Mouse (Mus musculus) C2C12 (cell line): ENCODE results near the gene Pomgnt2. TPM values are rescaled to one million over a fixed set of nuclear protein-coding genes. Genes with fewer than 3 reads are reported as not detected.
A peak's percentile ranks its signal among the peaks of the same experiment; 100 is the strongest.

Experiments used
- H3K27me3 ChIP-seq: one replicate; pipeline ENCODE4 v1.6.1; 2011; ENCODE audit not compliant: control insufficient read depth, insufficient read depth, insufficient read length
- H3K36me3 ChIP-seq: one replicate; pipeline ENCODE4 v1.6.1; 2011; ENCODE audit not compliant: control insufficient read depth, insufficient read depth
- H3K4me3 ChIP-seq: one replicate; pipeline ENCODE4 v1.5.1; 2011; ENCODE audit warnings: mild to moderate bottlenecking, control low read depth; ENCODE audit not compliant: poor library complexity, insufficient read depth, severe bottlenecking
- H3K79me2 ChIP-seq: one replicate; pipeline ENCODE4 v1.6.1; 2011; ENCODE audit not compliant: control insufficient read depth, insufficient read depth
- H3K79me3 ChIP-seq: one replicate; pipeline ENCODE4 v1.6.1; 2011; ENCODE audit warnings: low read depth, control low read depth
- H3ac ChIP-seq: one replicate; pipeline ENCODE3; 2011; ENCODE audit warnings: low read depth; ENCODE audit not compliant: control insufficient read depth, insufficient read length
- CEBPB ChIP-seq: IDR thresholded peaks from one replicate; pipeline ENCODE4 v1.6.1; 2011; ENCODE audit warnings: low read depth, mild to moderate bottlenecking, control low read depth, moderate library complexity
- CTCF ChIP-seq: IDR thresholded peaks from one replicate; pipeline ENCODE4 v1.5.1; 2011; ENCODE audit not compliant: control insufficient read depth, insufficient read depth, insufficient read length
- FOSL1 ChIP-seq: IDR thresholded peaks from one replicate; pipeline ENCODE4 v1.8.0; 2011; ENCODE audit warnings: mild to moderate bottlenecking, low read length; ENCODE audit not compliant: poor library complexity, insufficient read depth, severe bottlenecking
- MAX ChIP-seq: IDR thresholded peaks from one replicate; pipeline ENCODE4 v1.6.1; 2011; ENCODE audit warnings: mild to moderate bottlenecking, control low read depth
- MYOD1 ChIP-seq: IDR thresholded peaks from one replicate; pipeline ENCODE4 v1.6.1; 2011; ENCODE audit warnings: low read depth; ENCODE audit not compliant: control insufficient read depth, insufficient read length
- MYOG ChIP-seq: IDR thresholded peaks from one replicate; pipeline ENCODE4 v1.6.1; 2011; ENCODE audit not compliant: control insufficient read depth, insufficient read length; ENCODE audit errors: extremely low read depth
- USF1 ChIP-seq: IDR thresholded peaks from one replicate; pipeline ENCODE4 v1.6.1; 2011; ENCODE audit warnings: low read depth, mild to moderate bottlenecking, control low read depth, moderate library complexity
- long read RNA-seq, 2 experiments: library from polyadenylated mRNA; unstranded; transcript quantifications; one replicate each; pipeline ENCODE4 v2.0.0; 2019 to 2020
- polyA plus RNA-seq: library from polyadenylated mRNA; unstranded; fragments of >200 nt; fragmentation: generic; extraction: Trizol; gene quantifications from one replicate; pipeline ENCODE4 v1.2.1, GENCODE M21; 2012; ENCODE audit warnings: missing spikeins

Pomgnt2 gene
- 2.4 TPM for polyA plus RNA-seq
- long read RNA-seq, experiment 1, partial matches to known transcripts, result 0 of 1 reads
- long read RNA-seq, experiment 1, other reads (novel, unspliced or antisense), result 1 of 1 reads
- long read RNA-seq, experiment 2, transcript Pomgnt2-201 (2 exons, 2,365 nt), result major isoform, 11 of 15 reads
- long read RNA-seq, experiment 2, partial matches to known transcripts, result 0 of 15 reads
- long read RNA-seq, experiment 2, other reads (novel, unspliced or antisense), result 4 of 15 reads

DNA sequence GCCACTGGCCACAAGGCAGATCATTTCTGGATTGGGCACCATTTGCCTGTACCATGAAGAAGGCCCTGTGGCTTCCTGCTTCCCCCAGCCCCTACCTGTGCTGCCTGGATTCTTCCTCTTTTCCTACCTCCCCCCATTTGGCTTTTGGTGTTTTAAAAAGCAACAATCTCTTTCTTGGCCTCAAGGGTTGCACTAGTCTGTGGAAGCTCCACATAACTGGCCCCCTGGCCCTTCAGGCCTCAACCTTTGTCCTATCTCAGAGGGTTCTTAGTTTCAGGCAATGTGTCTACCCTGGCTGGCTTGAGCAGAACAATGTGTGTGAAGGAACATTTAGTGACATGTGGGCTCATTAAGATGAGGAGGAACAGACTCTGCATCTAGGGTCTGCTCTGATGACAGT lies at the start of gene Pomgnt2:
Gene Pomgnt2 (minus strand): TSS at position 101 of the 400 bp plus-strand sequence.
- H3K4me3 ChIP-seq, result peak within 1 kb of the TSS; percentile 29
- no peak within 1 kb of the TSS for H3ac ChIP-seq

DNA sequence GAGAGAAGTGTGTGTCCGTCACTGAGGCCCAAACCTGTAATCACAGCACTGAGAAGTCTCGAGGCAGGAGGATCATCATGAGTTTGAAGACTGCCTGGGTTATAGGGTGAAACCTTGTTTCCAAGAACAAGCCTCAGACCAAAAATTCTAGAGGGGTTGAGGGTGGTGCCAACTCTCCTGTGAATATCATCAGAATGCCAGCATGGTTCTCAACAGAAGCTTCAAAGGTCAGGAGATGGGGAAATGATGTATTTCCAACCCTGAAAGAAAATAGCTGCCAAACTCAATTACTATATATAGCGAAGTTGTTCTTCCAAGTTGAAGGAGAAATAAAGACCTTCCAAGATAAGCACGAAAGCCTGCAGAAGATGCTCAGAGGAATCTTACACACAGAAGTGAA lies 42.9 kb upstream of the Pomgnt2 start:
- Histone ChIP-seq H3K4me3 (no peak overlapping the region), H3K36me3 (no peaks in the 10 kb centered on the region), H3K79me3 (no peaks in the 10 kb centered on the region), H3ac (no peak overlapping the region), H3K79me2 (no peaks in the 10 kb centered on the region), H3K27me3 (peaks cover 15% of the 10 kb centered on the region)
- no peak for TF ChIP-seq USF1
- no peak for TF ChIP-seq FOSL1
- no peak for TF ChIP-seq CEBPB
- TF ChIP-seq CTCF, result no peak
- TF ChIP-seq MYOG, result no peak
- no peak for TF ChIP-seq MYOD1
- TF ChIP-seq MAX, result no peak

More for the DNA sequence above, at the start of gene Pomgnt2:
- no peaks in the 10 kb centered on the region for H3K79me3 ChIP-seq
- no peak for TF ChIP-seq MYOG
- no peak for TF ChIP-seq CTCF
- no peak for TF ChIP-seq FOSL1
- no peak for TF ChIP-seq MYOD1
- TF ChIP-seq USF1, result no peak
- TF ChIP-seq MAX, result no peak
- TF ChIP-seq CEBPB, result no peak
- no peaks in the 10 kb centered on the region for H3K79me2 ChIP-seq
- peaks cover 46% of the 10 kb centered on the region for H3K27me3 ChIP-seq
- no peaks in the 10 kb centered on the region for H3K36me3 ChIP-seq

DNA sequence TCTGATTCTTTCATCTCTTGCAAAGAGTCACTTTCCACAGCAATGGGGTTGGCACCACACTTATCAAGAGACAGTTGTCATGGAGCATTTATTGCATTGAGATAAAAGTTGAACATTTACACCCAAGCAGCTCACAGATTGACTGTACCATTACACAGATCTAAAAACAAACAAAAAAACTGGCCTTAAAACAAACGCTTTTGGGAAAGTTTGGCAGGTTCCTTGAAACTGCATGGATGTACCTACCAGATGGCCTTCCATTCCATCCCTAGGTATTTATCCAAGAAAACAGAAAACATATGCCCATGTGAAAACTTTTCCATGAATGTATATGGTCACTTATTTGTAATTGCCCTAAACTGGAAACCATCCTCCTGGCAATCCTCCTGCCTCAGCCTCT lies 41.7 kb upstream of the Pomgnt2 start:
- H3ac ChIP-seq, result no peak overlapping the region
- no peaks in the 10 kb centered on the region for H3K79me2 ChIP-seq
- H3K36me3 ChIP-seq, result no peaks in the 10 kb centered on the region
- H3K27me3 ChIP-seq, result peaks cover 18% of the 10 kb centered on the region
- no peak for TF ChIP-seq USF1
- TF ChIP-seq FOSL1, result no peak
- TF ChIP-seq MYOD1, result no peak
- no peak for TF ChIP-seq MYOG
- no peak for TF ChIP-seq CEBPB
- TF ChIP-seq CTCF, result no peak
- TF ChIP-seq MAX, result no peak
- H3K4me3 ChIP-seq, result no peak overlapping the region
- no peaks in the 10 kb centered on the region for H3K79me3 ChIP-seq

GRCm38 (mm10) chr9:122036496-122037054 lies 39.7 kb upstream of the Pomgnt2 start:
- no peaks in the 10 kb centered on the region for H3K36me3 ChIP-seq
- no peak overlapping the region for H3K4me3 ChIP-seq
- TF ChIP-seq MYOG (no peak), CEBPB (no peak)
- no peak overlapping the region for H3ac ChIP-seq
- peaks cover 22% of the 10 kb centered on the region for H3K27me3 ChIP-seq
- no peaks in the 10 kb centered on the region for H3K79me3 ChIP-seq
- H3K79me2 ChIP-seq, result no peaks in the 10 kb centered on the region

DNA sequence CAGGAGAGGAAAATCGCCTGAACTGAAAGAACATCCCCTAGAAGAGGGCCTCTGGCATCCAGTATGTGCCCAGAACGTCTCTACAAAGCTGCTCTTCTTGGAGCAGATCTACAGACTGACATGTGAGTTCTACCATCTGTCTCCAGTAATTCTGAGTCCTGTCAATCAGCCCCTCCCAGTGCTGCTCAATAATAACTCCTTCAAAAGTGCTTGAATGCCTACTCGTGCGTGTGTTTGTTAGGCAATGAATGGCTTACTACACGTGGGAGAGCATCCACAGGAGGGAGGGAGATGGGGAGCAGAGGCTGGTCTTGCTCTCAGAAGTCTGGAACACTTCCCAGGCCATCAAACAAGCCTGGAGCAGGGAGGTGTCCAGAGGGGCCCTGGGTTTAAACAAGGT lies 38.9 kb upstream of the Pomgnt2 start:
- Histone ChIP-seq H3K79me2 (no peaks in the 10 kb centered on the region), H3ac (no peak overlapping the region), H3K36me3 (no peaks in the 10 kb centered on the region), H3K27me3 (peaks cover 22% of the 10 kb centered on the region), H3K79me3 (no peaks in the 10 kb centered on the region), H3K4me3 (no peak overlapping the region)
- TF ChIP-seq USF1, result no peak
- no peak for TF ChIP-seq MYOD1
- no peak for TF ChIP-seq FOSL1
- TF ChIP-seq MAX, result no peak
- TF ChIP-seq CEBPB, result no peak
- TF ChIP-seq MYOG, result no peak
- TF ChIP-seq CTCF, result no peak

- Histone ChIP-seq H3K36me3 (no peaks in the 10 kb centered on the region), H3K27me3 (peaks cover 22% of the 10 kb centered on the region), H3ac (no peak overlapping the region), H3K79me3 (no peaks in the 10 kb centered on the region), H3K79me2 (no peaks in the 10 kb centered on the region), H3K4me3 (no peak overlapping the region)
- TF ChIP-seq CTCF (no peak), MAX (no peak), CEBPB (no peak), FOSL1 (no peak), MYOG (no peak), MYOD1 (no peak), USF1 (no peak)
Measured at GRCm38 (mm10) chr9:122034949-122035348, 38.0 kb upstream of the Pomgnt2 start.
